Mouse (Mus musculus): ENCODE data around the gene Prss37. TPM values are rescaled to one million over a fixed set of nuclear protein-coding genes. Genes with fewer than 3 reads are reported as not detected.

Gene Prss37
- not detected for total RNA-seq (2021)
- long read RNA-seq, experiment 1: 0 reads
- long read RNA-seq, experiment 2: 0 reads

DNA sequence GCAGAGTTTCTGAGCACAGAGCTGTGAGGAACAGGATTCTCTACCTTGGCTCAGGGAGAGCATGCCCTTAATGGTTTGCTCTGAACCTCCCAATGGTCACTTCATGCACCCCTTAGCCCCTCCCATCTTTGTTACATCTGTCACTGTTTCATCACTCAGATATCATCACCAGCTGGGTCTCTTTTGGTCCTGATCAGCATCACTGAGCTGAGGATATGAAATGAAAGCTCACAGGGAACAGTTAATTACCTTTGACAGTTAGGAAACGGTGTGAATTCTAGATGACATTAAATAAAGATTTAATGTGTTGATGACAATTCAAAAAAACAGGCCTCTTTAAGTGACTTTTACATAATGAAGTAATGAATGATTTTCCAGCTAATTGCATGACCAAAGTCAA lies at the start of gene Prss37:
Gene Prss37 (minus strand): TSS at position 101 of the 400 bp plus-strand sequence.
- no peak for DNase-seq

GRCm38 (mm10) chr6:40554950-40555349 lies 35.6 kb upstream of the Prss37 start, which contains the start of gene Olfr461:
TSS of gene Olfr461 (minus strand) at chr6:40555050.
- DNase-seq: no peak

GRCm38 (mm10) chr6:40544690-40545089 lies 25.4 kb upstream of the Prss37 start:
- no peak for DNase-seq

- DNase-seq: no peak
Measured at GRCm38 (mm10) chr6:40493229-40493628, 26.1 kb downstream of the Prss37 start, which contains the start of gene Tas2r108. TSS of gene Tas2r108 (plus strand) at chr6:40493529.

DNA sequence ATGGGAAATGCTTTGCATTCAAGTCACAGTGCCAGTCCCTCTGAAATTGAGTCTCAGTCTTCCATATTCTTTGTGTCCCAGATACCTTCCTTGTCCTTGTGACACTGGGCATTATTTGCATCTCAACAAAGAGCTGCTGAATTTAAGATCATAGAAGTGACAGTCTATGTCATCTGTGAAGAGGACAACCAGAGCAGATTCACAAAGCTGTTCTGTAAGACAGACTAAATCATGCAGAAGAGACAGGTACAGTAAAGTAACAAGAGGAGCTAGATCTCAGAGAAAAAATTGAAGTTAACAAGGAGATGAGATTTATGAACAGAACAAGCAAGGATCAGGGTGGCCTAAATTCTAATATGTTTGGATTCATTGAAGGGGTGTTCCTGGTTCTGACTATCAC lies 28.4 kb downstream of the Prss37 start, which contains the start of gene Tas2r137:
Gene Tas2r137 (plus strand): TSS at position 301 of the 400 bp plus-strand sequence.
- DNase-seq: no peak

- DNase-seq: no peak
Measured at GRCm38 (mm10) chr6:40482318-40482717, 37.0 kb downstream of the Prss37 start.

DNA sequence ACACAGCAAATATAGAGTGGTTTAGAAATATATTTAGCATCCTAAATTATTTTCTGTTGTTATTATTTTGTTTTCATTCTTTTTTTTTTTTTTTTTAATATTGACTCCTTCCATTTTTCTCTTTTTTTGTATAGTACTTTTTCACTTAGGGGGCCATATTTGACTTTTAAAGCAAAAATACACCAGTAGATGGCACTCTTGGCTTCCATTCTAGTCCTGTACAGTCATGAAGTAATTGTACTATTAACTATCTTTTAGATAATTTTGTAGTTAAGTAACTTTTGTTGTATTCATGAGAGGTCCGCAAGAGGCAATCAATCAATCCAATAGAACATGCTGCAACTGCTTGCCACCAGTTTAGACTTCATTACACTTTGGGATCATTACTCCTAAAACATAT lies 39.6 kb downstream of the Prss37 start:
- no peak for DNase-seq

DNA sequence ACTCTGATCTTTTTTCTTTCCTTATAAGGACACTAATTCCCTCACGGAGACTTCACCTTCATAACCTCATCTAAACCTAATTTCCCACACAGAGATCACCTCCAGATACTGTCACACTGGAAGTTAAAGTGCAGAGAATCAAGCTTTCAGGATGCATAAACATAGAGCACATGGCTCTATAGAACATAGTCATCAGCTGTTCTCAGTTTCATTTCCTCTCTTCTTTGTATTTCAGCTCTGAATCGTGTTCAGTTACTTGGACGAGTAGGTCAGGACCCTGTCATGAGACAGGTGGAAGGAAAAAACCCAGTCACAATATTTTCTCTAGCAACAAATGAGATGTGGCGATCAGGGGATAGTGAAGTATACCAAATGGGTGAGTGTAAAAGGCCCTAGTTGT lies 43.2 kb downstream of the Prss37 start:
- DNase-seq: no peak

GRCm38 (mm10) chr6:40471720-40472010 lies 47.6 kb downstream of the Prss37 start:
- DNase-seq: no peak

- DNase-seq: peak; percentile 93
Measured at GRCm38 (mm10) chr6:40470916-40471719, 48.2 kb downstream of the Prss37 start, which contains the start of gene Ssbp1. TSS of gene Ssbp1 (plus strand) at chr6:40471352.

GRCm38 (mm10) chr6:40465710-40466109 lies 53.6 kb downstream of the Prss37 start:
- DNase-seq: no peak

Other genes with a start within 250 kb of the Prss37 start
- gene Agk, start 194.3 kb downstream of the Prss37 start, total RNA-seq (2021): 10 to 100 TPM; 32.3 to 39.3 TPM
- 10 to 100 TPM; 14.0 to 16.4 TPM for gene E330009J07Rik, start 83.4 kb downstream of the Prss37 start, total RNA-seq (2021)
- not detected for gene Wee2, start 80.4 kb downstream of the Prss37 start, total RNA-seq (2021)
- gene Ssbp1, start 48.2 kb downstream of the Prss37 start, total RNA-seq (2021): 10 to 100 TPM; 56.9 to 70.5 TPM
- not detected for gene Tas2r137, start 28.3 kb downstream of the Prss37 start, total RNA-seq (2021)
- not detected for gene Tas2r108, start 26.0 kb downstream of the Prss37 start, total RNA-seq (2021)
- gene Olfr461, start 35.5 kb upstream of the Prss37 start, total RNA-seq (2021): not detected
- gene Olfr460, start 50.0 kb upstream of the Prss37 start, total RNA-seq (2021): not detected
- 1 to 10 TPM in 1 of 2 experiments, under 1 TPM in 1; 0.75 to 1.4 TPM for gene Clec5a, start 66.3 kb upstream of the Prss37 start, total RNA-seq (2021)
- gene Tas2r138, start 93.8 kb upstream of the Prss37 start, total RNA-seq (2021): not detected
- gene Mgam, start 109.3 kb upstream of the Prss37 start, total RNA-seq (2021): 10 to 100 TPM in 1 of 2 experiments, 1 to 10 TPM in 1; 6.8 to 11.1 TPM

Measured in adrenal gland, postnatal 10 days (tissue).